Mouse (Mus musculus) thymus, adult 2 months (tissue): ENCODE measurements around the gene Syt16.

Experiments used
- CTCF ChIP-seq: fragments of 200-500 bp; IDR thresholded peaks from 2 replicates; pipeline ENCODE4 v1.5.1; 2012; ENCODE audit warnings: mild to moderate bottlenecking, control low read depth, low read length, moderate library complexity, borderline replicate concordance; ENCODE audit not compliant: control insufficient read depth, poor library complexity, insufficient read depth; ENCODE audit errors: extremely low read depth
- POLR2A ChIP-seq: fragments of 200-500 bp; IDR thresholded peaks from 2 replicates; pipeline ENCODE4 v1.6.1; 2012; ENCODE audit warnings: mild to moderate bottlenecking, low read length, control low read depth, moderate library complexity; ENCODE audit not compliant: control insufficient read depth, poor library complexity, insufficient read depth; ENCODE audit errors: extremely low read depth

DNA sequence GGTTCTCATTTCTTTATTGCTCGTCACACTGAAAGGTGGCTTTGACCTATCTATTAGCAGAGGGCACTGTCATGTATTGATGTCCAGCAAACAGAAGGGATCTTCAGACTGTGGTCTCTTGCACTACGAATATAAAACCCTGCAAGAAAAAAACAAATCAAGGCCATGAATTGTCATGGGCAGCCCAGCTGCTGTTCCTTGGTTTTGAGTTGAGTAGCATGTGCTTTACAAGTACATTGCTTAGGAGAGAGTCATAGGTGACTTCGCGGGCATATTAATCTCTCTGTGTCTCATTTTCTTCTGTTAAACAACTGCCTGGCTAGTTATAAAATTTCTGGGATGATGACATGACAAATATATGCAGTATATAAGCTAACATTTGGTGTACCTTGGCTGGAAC is 192.4 kb downstream of the Syt16 start:
- no peak for TF ChIP-seq CTCF
- TF ChIP-seq POLR2A, result no peak
